Mouse (Mus musculus) testis, adult 2 months (tissue): ENCODE data around the gene Unc13d. TPM values are rescaled to one million over a fixed set of nuclear protein-coding genes. Genes with fewer than 3 reads are reported as not detected.
A peak's percentile ranks its signal among the peaks of the same experiment; 100 is the strongest.

Source experiments
- H3K27ac ChIP-seq: fragments of 200-500 bp; 2 replicates; pipeline ENCODE4 v1.5.1; 2012; ENCODE audit warnings: low read depth, low read length; ENCODE audit not compliant: control insufficient read depth, insufficient read depth
- H3K27me3 ChIP-seq: fragments of 200-500 bp; 2 replicates; pipeline ENCODE4 v1.6.1; 2012; ENCODE audit warnings: mild to moderate bottlenecking, low read length, moderate library complexity; ENCODE audit not compliant: control insufficient read depth, insufficient read depth
- H3K36me3 ChIP-seq: fragments of 200-500 bp; 2 replicates; pipeline ENCODE4 v1.6.1; 2012; ENCODE audit warnings: mild to moderate bottlenecking, low read length; ENCODE audit not compliant: control insufficient read depth, insufficient read depth
- H3K4me1 ChIP-seq: fragments of 200-500 bp; 2 replicates; pipeline ENCODE4 v1.6.1; 2012; ENCODE audit warnings: low read length; ENCODE audit not compliant: control insufficient read depth, insufficient read depth
- H3K4me3 ChIP-seq: fragments of 200-500 bp; 2 replicates; pipeline ENCODE4 v1.5.1; 2012; ENCODE audit warnings: low read depth, mild to moderate bottlenecking, low read length, moderate library complexity, mixed read lengths; ENCODE audit not compliant: control insufficient read depth
- CTCF ChIP-seq: fragments of 200-500 bp; IDR thresholded peaks from 2 replicates; pipeline ENCODE4 v1.5.1; 2012; ENCODE audit warnings: low read depth, mild to moderate bottlenecking, inconsistent platforms, low read length, moderate library complexity; ENCODE audit not compliant: control insufficient read depth, insufficient read depth, insufficient replicate concordance
- POLR2A ChIP-seq: fragments of 200-500 bp; IDR thresholded peaks from 2 replicates; pipeline ENCODE4 v1.6.1; 2012; ENCODE audit warnings: low read depth, mild to moderate bottlenecking, inconsistent platforms, low read length, moderate library complexity; ENCODE audit not compliant: control insufficient read depth
- polyA plus RNA-seq: library from polyadenylated mRNA; depleted of rRNA; stranded (reverse); fragments of >200 nt; gene quantifications from 2 replicates; pipeline ENCODE4 v1.2.3, GENCODE M21; 2012

Unc13d gene
- polyA plus RNA-seq, 1 experiment = 3.4 TPM

DNA sequence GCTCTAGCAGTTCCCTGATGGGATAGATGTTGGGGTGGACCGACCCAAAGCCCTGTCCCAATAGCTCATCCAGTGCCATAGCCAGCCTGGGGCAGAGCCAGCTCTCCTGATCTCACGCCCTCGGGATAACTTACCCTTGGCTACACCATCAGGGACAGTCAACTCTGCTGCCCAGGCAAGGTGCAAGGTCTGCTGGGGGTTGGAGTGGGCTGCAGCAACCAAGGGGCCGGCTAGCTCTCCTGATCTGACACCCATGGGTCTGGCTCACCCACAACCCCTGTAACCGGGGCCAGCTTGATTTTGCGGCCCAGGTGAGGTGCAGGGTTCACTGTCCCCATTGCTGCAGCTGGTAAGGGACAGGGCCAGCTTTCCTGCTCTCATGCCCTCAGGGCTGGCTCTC lies 13.8 kb upstream of the Unc13d start:
- no peak overlapping the region for H3K4me3 ChIP-seq
- H3K4me1 ChIP-seq = peaks cover 4% of the 10 kb centered on the region
- H3K27me3 ChIP-seq = no peaks in the 10 kb centered on the region
- H3K36me3 ChIP-seq = no peaks in the 10 kb centered on the region
- TF ChIP-seq CTCF = no peak
- TF ChIP-seq POLR2A = no peak
- H3K27ac ChIP-seq = no peak overlapping the region

GRCm38 (mm10) chr11:116089545-116089944 lies 11.8 kb upstream of the Unc13d start:
- peaks cover 6% of the 10 kb centered on the region for H3K4me1 ChIP-seq
- no peaks in the 10 kb centered on the region for H3K27me3 ChIP-seq
- TF ChIP-seq POLR2A (no peak), CTCF (no peak)
- no peak overlapping the region for H3K4me3 ChIP-seq
- H3K27ac ChIP-seq = no peak overlapping the region
- H3K36me3 ChIP-seq = no peaks in the 10 kb centered on the region; the same call in 1 of the 2 replicates

- no peaks in the 10 kb centered on the region; the same call in 1 of the 2 replicates for H3K36me3 ChIP-seq
These were observed 11.1 kb upstream of the Unc13d start for GRCm38 (mm10) chr11:116088741-116089394.

DNA sequence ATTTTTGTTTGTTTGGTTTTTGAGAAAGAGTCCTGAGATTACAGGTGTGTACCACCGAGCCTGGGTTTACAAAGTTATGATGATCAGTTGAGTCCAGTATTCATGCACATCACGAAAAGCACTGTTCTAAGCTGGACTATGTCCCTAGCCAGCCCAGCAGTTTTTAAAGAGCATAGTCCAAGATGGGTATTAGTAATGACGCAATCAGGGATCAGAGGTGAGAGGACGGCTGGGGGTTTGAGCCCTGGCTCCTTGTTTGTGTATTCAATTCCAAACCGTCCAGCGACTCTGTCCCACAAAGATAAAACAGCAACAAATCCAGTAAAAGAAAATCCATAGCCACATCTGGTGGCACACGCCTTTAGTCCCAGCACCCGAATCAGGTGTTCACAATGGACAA lies 10.4 kb upstream of the Unc13d start:
- no peak for TF ChIP-seq POLR2A
- no peaks in the 10 kb centered on the region for H3K27me3 ChIP-seq
- peak overlapping the region; percentile 8; the same call in 1 of the 2 replicates for H3K4me3 ChIP-seq
- no peaks in the 10 kb centered on the region; the same call in 1 of the 2 replicates for H3K36me3 ChIP-seq
- H3K27ac ChIP-seq = no peak overlapping the region
- peaks cover 6% of the 10 kb centered on the region for H3K4me1 ChIP-seq

More at GRCm38 (mm10) chr11:116088741-116089394, 11.1 kb upstream of the Unc13d start:
- H3K4me1 ChIP-seq = peaks cover 6% of the 10 kb centered on the region
- TF ChIP-seq POLR2A (no peak), CTCF (no peak)
- H3K27ac ChIP-seq = peak overlapping the region; percentile 32; the same call in 1 of the 2 replicates
- H3K4me3 ChIP-seq = no peak overlapping the region
- H3K27me3 ChIP-seq = no peaks in the 10 kb centered on the region

DNA sequence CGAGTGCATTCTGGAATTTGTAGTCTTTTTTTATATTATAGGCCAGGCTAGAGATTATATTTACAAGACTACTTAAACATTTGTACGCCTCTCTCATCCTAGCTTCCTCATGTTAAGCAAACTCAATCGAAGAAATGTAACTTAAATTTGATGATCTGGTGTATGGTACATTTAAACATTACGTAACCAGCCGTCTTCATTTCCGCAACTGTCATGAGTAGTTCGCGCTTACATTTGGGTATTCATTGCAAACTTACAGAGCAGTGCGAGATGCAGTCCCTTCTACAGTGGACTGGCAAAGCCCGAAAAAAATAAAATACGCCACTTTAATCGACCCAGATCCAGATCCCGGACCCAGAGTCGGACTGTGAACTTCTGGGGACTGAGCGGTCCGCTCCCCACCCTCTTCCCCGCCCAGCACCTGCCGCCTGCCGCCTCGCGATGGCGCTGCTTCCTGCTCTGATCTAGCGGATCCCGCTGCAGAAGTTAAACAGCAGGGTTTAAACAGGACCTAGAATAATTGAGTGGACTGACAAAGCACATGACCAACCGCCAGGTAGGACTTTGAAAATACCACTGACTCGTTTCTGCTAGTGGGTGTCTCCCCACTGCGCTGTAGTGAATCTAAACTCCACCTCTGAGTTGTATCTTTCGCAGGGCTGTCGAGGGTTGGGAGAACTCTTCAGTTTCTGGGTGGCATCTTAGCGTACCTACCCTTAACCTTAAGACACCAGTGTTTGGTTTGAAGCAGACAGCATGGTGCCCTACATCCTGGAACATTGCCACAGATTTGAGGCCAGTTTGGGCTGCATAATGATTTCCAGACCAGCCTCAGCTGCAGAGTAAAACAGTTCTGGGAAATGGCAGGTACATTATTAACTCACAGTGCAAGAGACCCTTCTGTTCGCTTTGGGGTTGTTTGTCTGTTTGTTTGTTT lies 9.7 kb upstream of the Unc13d start:
- Histone ChIP-seq H3K36me3 (no peaks in the 10 kb centered on the region; the same call in 1 of the 2 replicates), H3K4me3 (peak overlapping the region; percentile 96)
- TF ChIP-seq CTCF (peak; percentile 62; the same call in 1 of the 2 replicates), POLR2A (peak; percentile 36; the same call in 1 of the 2 replicates)

GRCm38 (mm10) chr11:116086258-116087193 lies 8.8 kb upstream of the Unc13d start, which contains the start of gene Wbp2:
TSS of gene Wbp2 (minus strand) at chr11:116086995.
- peak within 1 kb of the TSS; percentile 91 for H3K27ac ChIP-seq
- no peaks in the 10 kb centered on the region for H3K27me3 ChIP-seq
- no peaks in the 10 kb centered on the region; the same call in 1 of the 2 replicates for H3K36me3 ChIP-seq
- peak; percentile 88 for TF ChIP-seq POLR2A
- TF ChIP-seq CTCF = no peak
- H3K4me3 ChIP-seq = peak within 1 kb of the TSS; percentile 96
- H3K4me1 ChIP-seq = peaks cover 6% of the 10 kb centered on the region

More for the DNA sequence above, 9.7 kb upstream of the Unc13d start:
- peaks cover 6% of the 10 kb centered on the region for H3K4me1 ChIP-seq
- peak overlapping the region; percentile 90 for H3K27ac ChIP-seq
- no peaks in the 10 kb centered on the region for H3K27me3 ChIP-seq
